Mouse (Mus musculus): ENCODE results near the gene Amz1.

The Amz1 gene

DNA sequence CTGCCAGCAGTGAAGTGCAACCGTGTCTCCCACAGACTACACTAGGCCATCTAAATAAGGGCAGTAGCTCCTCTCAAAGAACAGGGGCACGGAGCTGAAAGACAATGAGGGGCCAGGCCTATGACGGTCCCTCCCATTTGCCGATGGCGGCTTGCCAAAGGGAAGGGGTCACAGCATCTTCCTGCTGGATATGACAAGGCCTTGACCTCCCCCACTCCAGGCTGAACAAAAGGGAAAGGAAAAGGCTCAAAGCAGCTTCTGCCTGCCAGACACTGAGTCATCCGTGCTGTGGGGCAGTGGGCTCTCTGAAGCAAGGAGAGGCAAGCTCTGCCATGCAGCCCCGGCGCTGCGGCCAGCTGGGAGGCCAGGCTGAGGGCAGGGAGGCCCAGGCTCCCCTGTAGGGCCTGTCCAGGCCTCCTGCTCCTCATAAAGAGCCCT is 43.8 kb downstream of the Amz1 start:
- peak in 1 of 2 experiments; percentile 48 for DNase-seq (ENCODE audit: low spot score in 2 of 2)

DNA sequence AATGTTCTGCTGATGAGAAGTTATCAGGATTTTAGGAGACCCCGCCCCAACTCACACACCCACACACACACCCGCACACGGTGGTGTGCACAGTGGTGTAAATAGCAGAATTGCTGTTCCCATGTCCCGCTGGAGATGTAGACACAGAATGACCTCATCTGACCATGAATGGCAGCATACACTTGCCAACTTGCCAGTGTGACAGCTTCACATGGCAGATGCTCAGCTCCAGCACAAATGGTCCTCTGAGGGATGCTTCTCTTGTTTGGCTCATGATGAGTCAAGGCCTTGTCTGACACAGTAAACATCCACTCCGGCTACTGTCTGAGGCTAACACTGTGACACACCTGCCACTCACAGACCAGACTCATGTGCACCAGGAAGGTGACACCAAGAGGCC is 44.4 kb downstream of the Amz1 start:
- DNase-seq (ENCODE audit: low spot score in 2 of 2), result no peak

GRCm38 (mm10) chr5:140771612-140772011 is 47.7 kb downstream of the Amz1 start:
- DNase-seq (ENCODE audit: low spot score in 2 of 2), result no peak

GRCm38 (mm10) chr5:140772158-140772557 is 48.2 kb downstream of the Amz1 start:
- no peak for DNase-seq (ENCODE audit: low spot score in 2 of 2)

DNA sequence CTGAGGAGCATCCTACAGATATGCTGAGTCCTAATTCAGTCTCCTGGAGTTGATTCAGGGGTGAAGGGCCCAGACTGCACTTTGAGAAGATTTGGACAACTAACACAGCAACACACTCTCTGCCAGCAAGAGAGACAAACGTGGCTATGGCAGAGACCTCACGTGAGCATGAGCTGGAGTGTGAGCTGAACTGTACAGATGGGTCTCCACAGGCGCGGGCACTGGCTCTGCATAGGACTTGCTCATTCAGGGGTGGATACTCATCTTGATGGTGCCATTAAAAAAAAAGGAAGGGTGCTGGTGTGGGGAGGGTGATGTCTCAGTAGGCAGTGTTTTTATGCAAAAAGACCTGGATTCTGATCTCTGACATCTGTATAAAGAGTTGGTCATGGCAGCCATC is 51.2 kb downstream of the Amz1 start:
- no peak for DNase-seq (ENCODE audit: low spot score in 2 of 2)

- DNase-seq (ENCODE audit: low spot score in 2 of 2), result no peak
Measured at GRCm38 (mm10) chr5:140776968-140777367, 53.0 kb downstream of the Amz1 start.

GRCm38 (mm10) chr5:140781122-140781521 is 57.2 kb downstream of the Amz1 start:
- DNase-seq (ENCODE audit: low spot score in 2 of 2), result no peak

GRCm38 (mm10) chr5:140781886-140782572 is 58.1 kb downstream of the Amz1 start:
- DNase-seq (ENCODE audit: low spot score in 2 of 2), result no peak

DNA sequence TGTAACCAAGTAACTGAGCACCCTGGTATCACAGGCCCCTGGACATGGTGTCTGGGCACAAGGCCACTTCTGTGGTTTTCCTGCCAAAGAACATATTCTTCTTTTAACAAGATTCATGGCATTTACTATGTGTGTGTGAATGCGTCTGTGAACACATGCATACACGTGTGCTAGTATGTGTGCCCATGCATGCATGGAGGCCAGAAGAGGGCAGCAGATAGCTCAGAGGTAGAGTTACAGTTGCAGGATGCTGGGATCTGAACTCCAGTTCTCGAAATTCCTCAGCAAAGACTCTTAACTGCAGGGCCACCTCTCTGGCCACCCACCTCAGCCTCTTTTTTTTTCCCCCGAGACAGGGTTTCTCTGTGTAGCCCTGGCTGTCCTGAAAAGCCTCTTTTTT is 59.6 kb downstream of the Amz1 start:
- DNase-seq (ENCODE audit: low spot score in 2 of 2), result no peak

- no peak for DNase-seq (ENCODE audit: low spot score in 2 of 2)
Measured at GRCm38 (mm10) chr5:140784288-140784687, 60.4 kb downstream of the Amz1 start.

DNA sequence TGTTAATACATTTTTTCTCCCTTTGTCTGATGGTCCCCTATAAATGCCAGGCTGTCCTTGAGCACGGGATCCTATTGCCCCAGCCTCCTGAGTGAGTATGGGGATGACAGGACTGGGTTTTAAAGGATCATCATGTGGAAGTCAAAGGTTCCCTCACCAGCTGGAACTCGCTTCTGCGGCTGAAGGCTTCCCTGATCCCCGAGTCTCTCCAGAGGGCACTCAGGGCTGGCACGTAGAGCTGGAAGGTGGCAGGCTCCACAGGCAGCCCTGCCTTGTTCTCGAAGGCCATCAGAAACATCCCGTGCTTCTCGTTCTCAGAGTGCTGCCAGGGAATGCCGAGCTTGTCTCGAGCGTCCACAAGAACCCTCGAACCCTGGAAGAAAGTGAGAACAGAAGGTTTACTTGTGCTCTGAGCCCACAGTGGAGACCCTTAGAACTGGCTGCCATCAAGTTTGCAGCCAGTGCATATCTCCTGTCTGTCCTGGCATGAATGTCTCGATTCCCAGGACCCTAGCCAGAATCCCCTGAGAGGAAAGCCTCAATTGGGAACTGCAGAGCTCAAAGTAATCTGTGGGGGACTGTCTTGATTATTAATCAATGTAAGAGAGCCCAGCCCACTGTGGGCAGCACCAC is 61.4 kb downstream of the Amz1 start:
- no peak for DNase-seq (ENCODE audit: low spot score in 2 of 2)

GRCm38 (mm10) chr5:140789561-140789960 is 65.6 kb downstream of the Amz1 start:
- no peak for DNase-seq (ENCODE audit: low spot score in 2 of 2)

DNA sequence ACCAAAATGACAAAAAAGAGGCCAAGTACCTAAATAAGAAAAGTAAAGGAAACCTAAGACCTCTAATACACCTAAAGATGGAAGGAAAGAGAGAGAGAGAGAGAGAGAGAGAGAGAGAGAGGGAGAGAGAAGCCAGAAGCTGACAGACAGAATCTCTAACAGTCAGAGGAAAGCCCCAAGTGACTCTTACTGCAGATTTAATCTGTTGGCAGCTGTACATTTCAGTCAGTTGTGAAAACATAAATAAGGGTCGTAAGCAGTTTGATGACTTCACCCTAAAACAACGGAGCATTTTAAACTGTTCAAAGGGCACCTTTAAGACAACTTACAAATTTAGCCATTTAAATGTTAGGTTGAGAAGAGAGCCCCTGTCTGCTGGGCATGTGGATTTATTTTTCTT is 66.5 kb downstream of the Amz1 start:
- DNase-seq (ENCODE audit: low spot score in 2 of 2), result no peak

DNA sequence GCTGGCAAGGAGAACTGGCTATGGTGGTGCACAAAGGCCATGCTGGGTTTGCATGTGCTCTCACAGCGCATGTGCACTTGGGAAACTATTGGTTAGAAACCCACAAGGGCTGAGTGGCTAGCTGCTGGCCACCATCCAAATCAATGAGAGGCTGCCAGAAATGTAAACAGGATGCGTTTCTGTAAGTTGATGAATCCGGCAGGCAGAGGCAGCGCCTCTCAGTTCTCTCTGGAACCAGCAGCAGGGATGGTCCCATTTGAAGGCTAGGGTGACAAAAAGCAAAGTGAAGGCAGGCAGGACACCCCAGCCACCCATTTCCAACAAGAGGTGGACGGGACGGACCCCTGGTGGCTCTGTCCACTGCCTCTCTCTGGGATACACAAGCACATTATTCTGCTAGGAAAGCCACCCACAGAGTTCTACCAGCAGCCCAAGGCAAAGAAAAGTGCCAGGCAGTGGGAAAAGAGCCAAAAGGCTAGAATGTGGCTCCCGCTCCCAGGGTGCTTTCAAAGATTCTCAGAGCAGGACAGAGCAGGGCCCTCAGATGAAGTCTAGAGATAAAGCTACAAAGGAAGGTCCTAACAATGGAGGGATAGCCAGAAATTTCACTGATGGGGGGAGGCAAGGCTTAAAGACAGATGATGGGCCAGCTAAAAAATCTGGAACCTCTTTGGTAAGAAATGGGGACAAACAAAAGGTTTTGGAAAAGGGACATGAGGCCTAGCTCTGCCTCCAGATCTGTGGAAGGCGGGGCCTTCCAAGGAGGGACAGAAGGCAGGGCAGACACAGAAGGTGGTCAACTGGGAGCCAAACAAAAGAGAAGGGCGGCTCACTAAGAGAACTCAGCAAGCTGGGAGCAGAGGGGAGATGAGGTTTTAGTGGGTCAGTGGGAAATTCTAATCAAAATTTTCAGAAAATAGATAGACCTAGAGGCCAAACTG is 67.3 kb downstream of the Amz1 start:
- DNase-seq (ENCODE audit: low spot score in 2 of 2), result peak in 1 of 2 experiments; percentile 41

- DNase-seq (ENCODE audit: low spot score in 2 of 2), result no peak
Measured at GRCm38 (mm10) chr5:140792233-140792632, 68.3 kb downstream of the Amz1 start.

DNA sequence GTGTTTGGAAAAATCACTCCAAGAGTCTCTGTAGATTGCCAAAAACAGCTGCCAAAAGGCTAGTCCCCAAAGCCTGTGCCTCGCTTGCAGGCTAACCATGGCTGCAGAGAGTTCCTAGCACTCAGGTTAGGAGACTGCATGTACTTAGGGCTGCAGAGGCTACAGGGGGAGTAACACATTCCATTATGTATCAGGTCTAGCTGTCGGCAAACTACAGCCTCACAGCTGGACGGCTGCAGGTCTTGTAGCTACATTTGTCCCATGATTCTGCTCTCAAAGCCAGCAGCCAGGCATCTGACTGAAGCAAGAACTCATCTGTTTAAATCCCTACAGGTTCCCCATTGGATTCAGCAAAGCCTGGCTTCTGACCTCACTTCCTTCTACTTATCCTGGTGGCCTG is 70.8 kb downstream of the Amz1 start:
- DNase-seq (ENCODE audit: low spot score in 2 of 2), result no peak

GRCm38 (mm10) chr5:140795176-140795575 is 71.2 kb downstream of the Amz1 start:
- peak in 1 of 2 experiments; percentile 22 for DNase-seq (ENCODE audit: low spot score in 2 of 2)

- no peak for DNase-seq (ENCODE audit: low spot score in 2 of 2)
Measured at GRCm38 (mm10) chr5:140796051-140796450, 72.1 kb downstream of the Amz1 start.

DNA sequence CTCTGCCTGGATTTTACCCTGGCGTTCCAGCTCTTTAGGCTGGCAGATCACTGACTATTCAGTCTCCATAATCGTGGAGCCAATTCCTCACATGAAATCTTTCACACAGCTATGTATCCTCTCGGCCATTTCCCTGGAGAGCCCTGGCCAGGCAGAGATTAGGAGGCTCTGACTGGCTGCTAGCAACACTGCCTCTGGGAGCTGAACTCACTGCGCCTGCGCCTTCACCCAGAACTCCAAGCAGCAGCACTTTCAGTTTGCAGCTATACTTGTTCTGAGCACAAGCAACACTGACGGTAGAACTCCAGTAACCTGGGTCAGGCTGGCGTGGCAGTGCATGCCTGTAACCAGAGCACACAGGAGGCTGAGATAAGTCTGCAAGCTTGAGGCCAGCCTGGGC is 74.2 kb downstream of the Amz1 start:
- DNase-seq (ENCODE audit: low spot score in 2 of 2), result no peak

DNA sequence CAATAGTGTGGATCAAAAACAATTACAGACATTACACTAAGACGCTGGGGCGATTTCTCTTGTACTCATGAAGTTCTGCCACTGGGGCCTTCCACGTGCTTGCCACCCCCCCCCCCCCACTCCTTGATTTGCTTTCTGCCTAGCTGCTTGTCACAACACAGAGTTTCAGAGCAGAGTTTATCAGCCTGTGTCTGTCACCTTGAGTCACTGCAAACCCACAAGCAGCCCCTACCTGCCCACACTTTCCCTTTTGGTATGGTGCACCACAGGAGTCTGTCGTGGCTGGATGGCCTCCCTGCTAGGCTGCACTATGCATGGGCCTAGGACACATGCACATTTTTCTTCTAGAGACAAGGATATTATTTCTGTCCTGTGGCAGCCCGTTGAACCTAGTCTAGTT is 74.8 kb downstream of the Amz1 start:
- DNase-seq (ENCODE audit: low spot score in 2 of 2), result no peak

GRCm38 (mm10) chr5:140799190-140799589 is 75.3 kb downstream of the Amz1 start:
- no peak for DNase-seq (ENCODE audit: low spot score in 2 of 2)

GRCm38 (mm10) chr5:140800288-140800923 is 76.5 kb downstream of the Amz1 start:
- DNase-seq (ENCODE audit: low spot score in 2 of 2), result no peak
